Mouse (Mus musculus): ENCODE data around the gene Aqp9.

The Aqp9 gene

GRCm38 (mm10) chr9:71063551-71063950 lies 104.9 kb downstream of the Aqp9 start:
- no peak for DNase-seq

GRCm38 (mm10) chr9:71062976-71063375 lies 105.5 kb downstream of the Aqp9 start:
- no peak for DNase-seq

DNA sequence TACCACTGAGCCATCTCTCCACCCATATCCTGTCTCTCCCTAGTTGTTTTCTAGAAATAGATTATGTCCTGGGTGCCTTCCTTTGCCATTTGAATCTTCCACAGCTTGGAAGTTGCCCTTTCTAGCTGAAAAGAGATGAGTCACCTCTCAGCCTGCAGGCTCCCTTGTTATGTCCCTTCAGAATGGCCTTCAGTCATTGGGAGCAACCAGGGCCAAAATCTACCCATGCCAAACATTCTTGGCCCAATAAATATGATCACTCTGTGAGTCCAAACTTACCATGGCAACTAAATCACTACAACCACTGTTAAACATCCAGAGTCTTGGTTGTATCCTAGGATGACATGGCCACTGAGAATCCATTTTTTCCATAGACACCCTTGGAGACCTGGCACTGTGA lies 106.2 kb downstream of the Aqp9 start:
- DNase-seq, result no peak
